Mouse (Mus musculus) heart, postnatal 0 days (tissue): ENCODE measurements around the gene Pcbp3. TPM values are rescaled to one million over a fixed set of nuclear protein-coding genes. Genes with fewer than 3 reads are reported as not detected.

ENCODE experiments used
- ATAC-seq: fragments of 200-750 bp; cut with Nextera tagmentation; 2 replicates; pipeline ENCODE4 v1.8.0; 2017; ENCODE audit warnings: low read depth, moderate number of reproducible peaks, moderate library complexity; ENCODE audit not compliant: insufficient read depth
- DNase-seq: peaks from one replicate; pipeline ENCODE4 v3.0.0-alpha.2; 2016; ENCODE audit warnings: low spot score
- H3K27ac ChIP-seq: fragments of 300-500 bp; sonication (generic); 2 replicates; pipeline ENCODE4 v1.5.1; 2014; ENCODE audit warnings: low read depth, mild to moderate bottlenecking
- H3K27me3 ChIP-seq: fragments of 300-500 bp; sonication (generic); 2 replicates; pipeline ENCODE4 v1.6.1; 2014; ENCODE audit warnings: low read length, mixed read lengths; ENCODE audit not compliant: control insufficient read depth, insufficient read depth
- H3K36me3 ChIP-seq: fragments of 300-500 bp; sonication (generic); replicated peaks from 2 replicates; pipeline ENCODE4 v1.6.1; 2014; ENCODE audit warnings: low read length, mixed read lengths; ENCODE audit not compliant: control insufficient read depth, insufficient read depth
- H3K4me1 ChIP-seq: fragments of 300-500 bp; sonication (generic); 2 replicates; pipeline ENCODE4 v1.6.1; 2014; ENCODE audit warnings: antibody characterized with exemption; ENCODE audit not compliant: control insufficient read depth, insufficient read depth
- H3K4me2 ChIP-seq: fragments of 300-500 bp; sonication (generic); 2 replicates; pipeline ENCODE4 v1.6.1; 2014; ENCODE audit warnings: low read depth, mild to moderate bottlenecking, low read length, moderate library complexity
- H3K4me3 ChIP-seq: fragments of 300-500 bp; sonication (generic); 2 replicates; pipeline ENCODE4 v1.5.1; 2014; ENCODE audit warnings: low read depth, low read length
- H3K9ac ChIP-seq: fragments of 300-500 bp; sonication (generic); replicated peaks from 2 replicates; pipeline ENCODE4 v1.6.1; 2014; ENCODE audit warnings: low read depth, low read length, mixed read lengths
- H3K9me3 ChIP-seq: fragments of 300-500 bp; sonication (generic); replicated peaks from 2 replicates; pipeline ENCODE4 v1.6.1; 2016; ENCODE audit warnings: low read length; ENCODE audit not compliant: control insufficient read depth
- CTCF ChIP-seq: IDR thresholded peaks from 2 replicates; pipeline ENCODE4 v1.5.1; 2016; ENCODE audit warnings: antibody characterized with exemption, control low read depth, low read depth
- EP300 ChIP-seq: IDR thresholded peaks from 2 replicates; pipeline ENCODE4 v1.6.1; 2016; ENCODE audit warnings: antibody characterized with exemption, low read depth
- WGBS: fragments of 180-500 bp; shearing (Covaris S2); extraction: QIAGEN DNeasy Blood & Tissue Kit; methylation state at CpG from one replicate; pipeline ENCODE4 v1.1.7; 2014; 5-methylcytosine and 5-hydroxymethylcytosine counted together
- polyA plus RNA-seq: library from polyadenylated mRNA; unstranded; fragments of >200 nt; fragmentation: Nextera tagmentation; extraction: Ambion mirVana; gene quantifications from 2 replicates; pipeline ENCODE4 v1.2.1, GENCODE M21; 2015
- total RNA-seq: library from RNA; depleted of rRNA; stranded (reverse); fragments of >200 nt; gene quantifications from 2 replicates; pipeline ENCODE4 v1.2.3, GENCODE M21; 2014; ENCODE audit warnings: low replicate concordance

Gene Pcbp3
- total and polyA plus RNA-seq, 2 experiments from 2014 or later, result 5.6 to 5.9 TPM

DNA sequence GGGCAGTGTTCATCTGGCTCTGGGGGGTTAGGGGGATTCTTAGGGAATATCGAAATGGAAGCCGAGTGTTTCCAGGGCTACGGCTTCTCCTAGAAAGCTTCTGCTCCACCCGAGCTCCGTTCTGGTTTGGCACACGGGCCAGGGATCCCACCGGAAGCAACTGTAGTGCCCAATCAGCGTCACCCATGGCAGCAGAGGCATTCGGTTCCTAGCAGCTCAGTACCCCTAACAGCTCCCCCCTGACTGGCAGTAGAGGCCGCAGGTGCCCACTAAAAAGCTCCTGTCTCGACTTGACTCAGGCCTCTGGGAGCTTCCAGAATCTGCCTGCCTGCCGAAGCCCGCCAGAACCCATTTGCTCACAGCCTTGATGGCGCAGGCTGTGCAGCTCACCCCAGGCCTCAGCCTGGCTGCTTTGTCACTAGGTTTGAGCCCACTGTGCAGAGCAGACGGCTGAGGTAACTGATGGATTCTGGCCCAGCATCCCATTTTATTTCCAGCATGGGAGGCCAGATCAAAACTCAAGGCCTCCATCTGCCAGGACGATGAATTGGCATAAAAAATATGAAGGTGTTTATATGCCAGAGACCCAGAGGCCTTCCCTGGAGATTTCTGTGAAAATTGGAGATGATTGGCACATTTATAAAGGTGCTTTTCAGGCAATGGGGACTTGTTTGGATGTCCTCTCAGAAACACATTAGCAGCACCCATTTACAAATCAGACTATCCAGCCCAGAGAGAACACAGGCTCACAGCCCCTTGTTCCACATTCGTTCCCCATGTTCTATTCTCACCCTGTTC lies 78.8 kb downstream of the Pcbp3 start:
- ATAC-seq (no peak), DNase-seq (no peak)
- Histone ChIP-seq H3K4me3 (no peak overlapping the region), H3K4me1 (peaks cover 8% of the 10 kb centered on the region), H3K4me2 (no peak overlapping the region), H3K27ac (no peak overlapping the region), H3K36me3 (no peaks in the 10 kb centered on the region), H3K9me3 (no peaks in the 10 kb centered on the region), H3K27me3 (no peaks in the 10 kb centered on the region), H3K9ac (no peak overlapping the region)
- TF ChIP-seq CTCF, result no peak
- no peak for TF ChIP-seq EP300
- 78% methylated on average over 17 of the region's 17 CpGs for WGBS

DNA sequence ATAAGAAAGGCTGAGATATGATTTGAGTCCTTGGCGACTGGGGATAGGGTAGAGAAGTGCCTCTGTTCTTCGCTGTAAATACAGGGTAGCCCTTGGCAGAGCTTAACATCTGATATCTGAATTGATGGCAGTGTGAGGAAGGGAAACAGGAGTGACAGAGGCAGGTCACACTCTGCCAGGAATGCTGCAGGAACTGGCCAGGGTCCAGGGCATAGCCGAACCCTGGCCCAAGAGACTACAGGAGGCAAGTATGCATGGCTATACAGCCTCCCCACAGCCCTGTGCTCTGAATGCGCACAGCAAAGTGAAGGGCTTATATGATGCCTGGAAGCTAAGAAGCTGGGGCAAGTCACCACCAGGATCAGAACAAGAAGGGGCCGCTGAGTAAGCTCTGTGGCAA lies 79.8 kb downstream of the Pcbp3 start:
- no peaks in the 10 kb centered on the region for H3K27me3 ChIP-seq
- no peak overlapping the region for H3K9ac ChIP-seq
- DNase-seq (no peak), ATAC-seq (no peak)
- 31% methylated on average over 5 of the region's 5 CpGs for WGBS
- no peak overlapping the region for H3K4me2 ChIP-seq
- no peaks in the 10 kb centered on the region for H3K36me3 ChIP-seq
- H3K4me3 ChIP-seq, result no peak overlapping the region
- no peak overlapping the region for H3K27ac ChIP-seq
- TF ChIP-seq CTCF (no peak), EP300 (no peak)
- peaks cover 8% of the 10 kb centered on the region for H3K4me1 ChIP-seq
- H3K9me3 ChIP-seq, result no peaks in the 10 kb centered on the region

DNA sequence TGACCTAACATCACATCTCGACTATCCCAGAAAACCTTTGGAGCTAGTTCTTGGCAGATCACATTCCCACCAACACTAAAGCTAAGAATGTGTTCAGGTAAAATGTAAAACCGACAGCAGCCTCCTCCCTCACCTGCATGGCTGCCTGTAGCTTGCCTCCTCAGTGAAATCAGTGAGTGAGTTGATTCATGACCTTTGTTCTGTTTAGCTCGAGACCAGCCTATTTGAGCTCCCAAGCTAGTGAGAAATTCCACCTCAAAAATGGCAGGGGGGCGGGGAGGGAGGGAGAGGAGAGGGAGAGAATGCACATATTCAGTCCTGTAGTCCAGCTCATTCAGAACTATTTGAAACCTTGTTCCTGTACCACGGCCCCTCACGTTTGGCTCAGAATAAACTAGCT lies 86.4 kb downstream of the Pcbp3 start:
- DNase-seq (no peak), ATAC-seq (no peak)
- no peaks in the 10 kb centered on the region for H3K4me1 ChIP-seq
- H3K9me3 ChIP-seq, result no peaks in the 10 kb centered on the region
- no peak overlapping the region for H3K9ac ChIP-seq
- no peaks in the 10 kb centered on the region for H3K27me3 ChIP-seq
- TF ChIP-seq CTCF (no peak), EP300 (no peak)
- 69% methylated on average over 6 of the region's 6 CpGs for WGBS
- no peak overlapping the region for H3K4me2 ChIP-seq
- H3K27ac ChIP-seq, result no peak overlapping the region
- no peaks in the 10 kb centered on the region for H3K36me3 ChIP-seq
- no peak overlapping the region for H3K4me3 ChIP-seq

DNA sequence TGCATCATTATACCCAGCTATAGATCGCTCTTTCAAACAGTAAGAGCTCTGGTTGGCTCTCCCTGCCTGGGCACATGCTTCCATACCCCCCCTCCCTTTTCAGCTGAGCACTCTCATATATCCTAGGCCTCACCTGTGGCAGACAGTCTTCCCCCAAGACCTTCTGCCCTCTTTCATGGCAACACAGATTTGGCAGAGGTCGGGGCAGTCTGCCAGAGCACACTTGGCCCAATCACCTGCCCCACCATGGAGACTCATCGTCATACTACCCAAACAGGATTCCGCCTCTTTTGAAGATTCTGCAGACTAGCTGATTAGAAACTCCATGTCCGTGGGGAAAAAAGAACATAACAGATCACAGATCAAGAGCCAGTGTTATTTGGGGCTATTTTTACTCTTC lies 86.8 kb downstream of the Pcbp3 start:
- Histone ChIP-seq H3K4me2 (no peak overlapping the region), H3K27me3 (no peaks in the 10 kb centered on the region), H3K4me1 (no peaks in the 10 kb centered on the region), H3K4me3 (no peak overlapping the region), H3K9ac (no peak overlapping the region), H3K27ac (no peak overlapping the region), H3K9me3 (no peaks in the 10 kb centered on the region), H3K36me3 (no peaks in the 10 kb centered on the region)
- ATAC-seq (no peak), DNase-seq (no peak)
- TF ChIP-seq CTCF, result no peak
- WGBS, result 73% methylated on average over 5 of the region's 5 CpGs

DNA sequence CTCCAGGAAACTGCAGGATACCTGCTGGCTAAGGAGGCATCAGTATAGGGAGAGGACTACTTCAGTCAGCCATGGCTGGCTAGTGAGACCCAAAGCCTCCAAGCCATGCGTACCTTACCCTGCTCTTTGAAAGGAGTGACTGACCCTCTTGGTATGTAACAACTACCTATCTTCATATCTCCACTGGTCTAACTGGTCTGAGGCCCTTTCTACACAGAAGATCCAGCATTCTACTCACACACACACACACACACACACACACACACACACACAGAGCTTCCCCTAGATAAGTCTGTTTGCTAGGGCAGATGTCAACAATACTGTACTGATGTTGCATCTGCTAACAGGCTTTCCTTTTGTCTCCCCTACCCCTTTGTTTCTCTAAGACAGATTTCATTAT lies 87.3 kb downstream of the Pcbp3 start:
- ATAC-seq (no peak), DNase-seq (no peak)
- Histone ChIP-seq H3K9me3 (no peaks in the 10 kb centered on the region), H3K27me3 (no peaks in the 10 kb centered on the region), H3K4me1 (no peaks in the 10 kb centered on the region), H3K4me2 (no peak overlapping the region), H3K4me3 (no peak overlapping the region), H3K36me3 (no peaks in the 10 kb centered on the region), H3K9ac (no peak overlapping the region), H3K27ac (no peak overlapping the region)
- 67% methylated on average over 1 of the region's 1 CpGs for WGBS
- TF ChIP-seq CTCF (no peak), EP300 (no peak)

DNA sequence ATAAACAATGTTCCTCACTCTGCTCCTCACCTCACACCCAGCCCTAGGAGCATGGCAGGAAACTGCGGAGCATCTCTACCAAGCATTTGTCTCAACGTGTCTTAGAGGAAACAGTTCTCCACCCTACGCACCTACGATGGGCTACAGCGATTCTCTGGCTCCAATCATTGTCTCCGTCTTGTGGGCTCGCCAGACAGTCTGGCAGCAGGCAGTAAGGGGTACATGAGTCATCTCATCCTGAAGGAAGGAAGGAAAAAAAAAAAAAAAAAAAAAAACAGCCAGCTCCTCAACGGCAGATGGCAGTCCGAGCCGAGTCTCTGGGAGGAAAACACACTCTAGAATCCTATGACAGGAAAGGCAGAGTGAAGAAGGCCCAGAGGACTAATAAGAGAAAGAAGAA lies 87.7 kb downstream of the Pcbp3 start:
- H3K36me3 ChIP-seq, result no peaks in the 10 kb centered on the region
- no peak overlapping the region for H3K27ac ChIP-seq
- H3K4me1 ChIP-seq, result no peaks in the 10 kb centered on the region
- ATAC-seq (peak; percentile 44; the same call in 1 of the 2 replicates), DNase-seq (no peak)
- 57% methylated on average over 10 of the region's 10 CpGs for WGBS
- H3K4me3 ChIP-seq, result no peak overlapping the region
- TF ChIP-seq EP300 (no peak), CTCF (0 out of 2 replicates have a peak, but pooled peaks have one; percentile 3)
- H3K27me3 ChIP-seq, result no peaks in the 10 kb centered on the region
- no peak overlapping the region for H3K9ac ChIP-seq
- no peaks in the 10 kb centered on the region for H3K9me3 ChIP-seq
- no peak overlapping the region for H3K4me2 ChIP-seq
